Mouse (Mus musculus): ENCODE measurements around the gene Uap1l1. TPM values are rescaled to one million over a fixed set of nuclear protein-coding genes. Genes with fewer than 3 reads are reported as not detected.

The Uap1l1 gene
- polyA plus RNA-seq, 1 experiment from 2014 or later, result 40.0 TPM

GRCm38 (mm10) chr2:25373431-25373830, 7.9 kb upstream of the Uap1l1 start:
- H3K4me3 ChIP-seq (replicated peaks; ENCODE audit: low read length), result peak overlapping the region; percentile 70
- no peaks in the 10 kb centered on the region for H3K9me3 ChIP-seq (replicated peaks; ENCODE audit: control insufficient read depth, low read length)
- peak overlapping the region; percentile 75 for H3K9ac ChIP-seq (ENCODE audit: low read length)
- no peak for ATAC-seq (ENCODE audit: insufficient read depth, low FRiP score)
- no peaks in the 10 kb centered on the region for H3K27me3 ChIP-seq (ENCODE audit: control insufficient read depth, insufficient read depth, low read length)
- WGBS, result 38% methylated on average over 2 of the region's 2 CpGs
- H3K36me3 ChIP-seq (ENCODE audit: control insufficient read depth, insufficient read depth, low read length), result peaks cover 3% of the 10 kb centered on the region; the same call in 1 of the 2 replicates
- H3K4me1 ChIP-seq (ENCODE audit: control insufficient read depth, insufficient read depth, low read length), result peaks cover 26% of the 10 kb centered on the region
- no peak overlapping the region for H3K27ac ChIP-seq (ENCODE audit: low read length)
- peak overlapping the region; percentile 92 for H3K4me2 ChIP-seq (ENCODE audit: low read depth, low read length)

DNA sequence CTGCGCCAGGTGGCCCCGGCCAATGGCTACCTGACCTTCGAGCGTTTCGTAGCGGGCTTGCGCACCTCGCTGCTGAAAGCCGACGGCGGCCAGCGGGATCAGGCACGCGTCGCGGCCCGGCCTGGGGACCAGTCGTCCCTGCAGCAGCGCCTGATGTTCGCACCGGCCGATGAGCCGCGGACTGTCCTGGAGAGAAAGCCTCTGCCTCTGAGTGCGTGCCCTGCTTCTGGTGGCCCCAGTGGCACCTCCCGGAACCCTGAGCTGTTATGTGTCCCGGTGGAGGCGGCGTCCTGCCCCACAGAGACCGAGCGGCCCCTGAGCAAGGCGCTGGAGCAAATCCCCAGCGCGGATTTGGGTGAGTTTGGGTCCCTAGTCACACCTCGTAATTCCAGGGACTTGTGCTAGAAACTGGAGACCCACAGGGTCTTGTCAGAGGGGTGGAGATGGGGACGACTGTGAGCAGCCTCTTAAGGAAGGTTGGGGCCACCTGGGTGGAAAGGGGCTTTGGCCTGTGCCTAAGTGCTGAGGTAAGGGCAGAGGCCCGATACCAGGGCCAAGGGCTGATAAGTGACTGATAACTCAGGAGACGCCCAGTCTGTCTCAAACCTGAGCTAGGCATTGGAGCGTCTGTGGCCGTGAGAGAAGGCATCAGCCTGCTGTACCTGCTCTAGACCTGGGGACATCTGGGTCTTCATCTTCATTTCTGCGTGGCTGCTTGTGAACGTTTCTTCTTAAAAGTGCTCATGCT, 7.3 kb upstream of the Uap1l1 start:
- H3K27ac ChIP-seq (ENCODE audit: low read length), result no peak overlapping the region
- no peak for ATAC-seq (ENCODE audit: insufficient read depth, low FRiP score)
- H3K36me3 ChIP-seq (ENCODE audit: control insufficient read depth, insufficient read depth, low read length), result peaks cover 3% of the 10 kb centered on the region; the same call in 1 of the 2 replicates

DNA sequence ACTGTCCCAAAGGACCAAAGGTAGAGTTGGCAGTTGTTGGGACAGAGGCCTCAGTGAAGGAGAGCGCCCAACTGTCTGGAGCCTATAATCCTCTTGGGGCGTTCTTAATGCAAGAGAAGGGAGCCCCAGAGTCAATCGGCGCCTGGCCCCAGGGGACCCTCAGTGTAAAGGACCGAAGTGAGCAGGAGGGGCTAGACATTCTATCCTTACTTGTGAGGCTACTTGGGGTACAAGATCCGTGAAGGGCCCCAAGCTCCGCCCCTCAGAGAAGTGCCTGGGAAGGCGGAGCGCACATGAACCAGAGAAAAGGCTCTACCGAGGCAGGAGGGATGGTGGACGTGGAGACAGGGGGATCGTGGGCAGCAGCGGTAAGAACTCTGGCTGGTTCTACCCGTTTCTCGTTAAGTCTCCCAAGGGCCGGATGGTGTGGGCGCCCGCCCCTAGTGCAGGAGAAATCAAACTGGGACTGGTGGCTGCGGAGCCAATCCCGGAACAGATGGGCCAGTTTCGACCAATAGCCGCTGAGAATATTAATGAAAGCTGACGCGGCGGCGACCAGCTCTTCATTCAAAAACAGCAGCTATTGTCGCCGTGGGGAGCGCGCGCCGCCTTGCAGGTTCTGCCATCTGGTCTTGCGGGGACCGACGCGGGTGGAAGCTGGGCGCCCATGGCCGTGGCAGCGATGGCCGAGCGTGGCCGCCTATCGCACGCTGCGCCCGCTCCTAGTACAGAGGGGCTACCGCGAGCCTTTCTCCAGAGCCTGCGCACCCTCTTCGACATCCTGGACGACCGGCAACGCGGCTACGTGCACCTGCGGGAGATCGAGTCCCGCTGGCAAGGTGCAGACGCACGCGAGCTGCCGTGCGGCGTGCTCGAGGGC, 6.5 kb upstream of the Uap1l1 start, which contains the start of gene Sapcd2:
TSS of gene Sapcd2 (plus strand) at position 558 of the 880 bp plus-strand sequence.
- no peaks in the 10 kb centered on the region for H3K9me3 ChIP-seq (replicated peaks; ENCODE audit: control insufficient read depth, low read length)
- no peaks in the 10 kb centered on the region; the same call in 1 of the 2 replicates for H3K36me3 ChIP-seq (ENCODE audit: control insufficient read depth, insufficient read depth, low read length)
- H3K27ac ChIP-seq (ENCODE audit: low read length), result peak within 1 kb of the TSS; percentile 83
- ATAC-seq (ENCODE audit: insufficient read depth, low FRiP score), result peak; percentile 92
- H3K4me3 ChIP-seq (replicated peaks; ENCODE audit: low read length), result peak within 1 kb of the TSS; percentile 70
- H3K4me2 ChIP-seq (ENCODE audit: low read depth, low read length), result peak within 1 kb of the TSS; percentile 92
- H3K9ac ChIP-seq (ENCODE audit: low read length), result peak within 1 kb of the TSS; percentile 75
- 1% methylated on average over 65 of the region's 65 CpGs for WGBS
- H3K4me1 ChIP-seq (ENCODE audit: control insufficient read depth, insufficient read depth, low read length), result peaks cover 26% of the 10 kb centered on the region
- H3K27me3 ChIP-seq (ENCODE audit: control insufficient read depth, insufficient read depth, low read length), result no peaks in the 10 kb centered on the region

More for the DNA sequence above, 7.3 kb upstream of the Uap1l1 start:
- peak overlapping the region; percentile 92 for H3K4me2 ChIP-seq (ENCODE audit: low read depth, low read length)
- no peaks in the 10 kb centered on the region for H3K9me3 ChIP-seq (replicated peaks; ENCODE audit: control insufficient read depth, low read length)
- peak overlapping the region; percentile 75 for H3K9ac ChIP-seq (ENCODE audit: low read length)
- WGBS, result 1% methylated on average over 42 of the region's 42 CpGs
- no peaks in the 10 kb centered on the region for H3K27me3 ChIP-seq (ENCODE audit: control insufficient read depth, insufficient read depth, low read length)
- H3K4me1 ChIP-seq (ENCODE audit: control insufficient read depth, insufficient read depth, low read length), result peaks cover 26% of the 10 kb centered on the region
- peak overlapping the region; percentile 70 for H3K4me3 ChIP-seq (replicated peaks; ENCODE audit: low read length)

- H3K27me3 ChIP-seq (ENCODE audit: control insufficient read depth, insufficient read depth, low read length), result no peaks in the 10 kb centered on the region
- H3K9me3 ChIP-seq (replicated peaks; ENCODE audit: control insufficient read depth, low read length), result no peaks in the 10 kb centered on the region
- H3K9ac ChIP-seq (ENCODE audit: low read length), result no peak overlapping the region
- no peak overlapping the region for H3K4me3 ChIP-seq (replicated peaks; ENCODE audit: low read length)
- H3K4me2 ChIP-seq (ENCODE audit: low read depth, low read length), result no peak overlapping the region
- peaks cover 26% of the 10 kb centered on the region for H3K4me1 ChIP-seq (ENCODE audit: control insufficient read depth, insufficient read depth, low read length)
- no peak for ATAC-seq (ENCODE audit: insufficient read depth, low FRiP score)
- WGBS, result 72% methylated on average over 3 of the region's 3 CpGs
- H3K27ac ChIP-seq (ENCODE audit: low read length), result no peak overlapping the region
- H3K36me3 ChIP-seq (ENCODE audit: control insufficient read depth, insufficient read depth, low read length), result no peaks in the 10 kb centered on the region; the same call in 1 of the 2 replicates
Observed at GRCm38 (mm10) chr2:25369996-25370395, 4.5 kb upstream of the Uap1l1 start.

GRCm38 (mm10) chr2:25364761-25365090, 756 bp downstream of the Uap1l1 start:
- H3K27ac ChIP-seq (ENCODE audit: low read length), result no peak overlapping the region
- WGBS, result 35% methylated on average over 9 of the region's 9 CpGs
- peak overlapping the region; percentile 95 for H3K4me2 ChIP-seq (ENCODE audit: low read depth, low read length)
- peaks cover 7% of the 10 kb centered on the region for H3K4me1 ChIP-seq (ENCODE audit: control insufficient read depth, insufficient read depth, low read length)
- no peaks in the 10 kb centered on the region for H3K36me3 ChIP-seq (ENCODE audit: control insufficient read depth, insufficient read depth, low read length)
- no peaks in the 10 kb centered on the region for H3K9me3 ChIP-seq (replicated peaks; ENCODE audit: control insufficient read depth, low read length)
- H3K4me3 ChIP-seq (replicated peaks; ENCODE audit: low read length), result peak overlapping the region; percentile 80
- ATAC-seq (ENCODE audit: insufficient read depth, low FRiP score), result no peak
- peak overlapping the region; percentile 89 for H3K9ac ChIP-seq (ENCODE audit: low read length)
- no peaks in the 10 kb centered on the region for H3K27me3 ChIP-seq (ENCODE audit: control insufficient read depth, insufficient read depth, low read length)

DNA sequence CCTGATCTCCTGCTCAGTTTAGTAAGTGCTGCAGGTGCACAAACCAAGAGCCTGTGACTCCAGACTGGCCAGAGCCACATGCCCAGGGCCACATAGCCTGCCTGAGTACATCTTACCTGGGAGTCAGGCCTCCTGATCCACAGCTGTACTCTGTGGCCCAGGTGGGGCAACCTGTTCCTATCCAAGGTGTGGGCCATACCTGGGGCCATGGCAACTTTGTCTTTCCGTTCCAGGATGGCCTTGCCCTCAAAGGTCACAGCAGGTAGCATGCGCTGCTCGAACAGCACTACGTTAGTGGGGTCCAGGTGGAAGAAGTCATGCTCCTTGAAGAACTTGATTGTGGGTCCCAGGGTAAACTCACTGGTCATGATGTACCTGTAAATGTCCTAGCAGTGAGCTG, 1.2 kb downstream of the Uap1l1 start:
- ATAC-seq (ENCODE audit: insufficient read depth, low FRiP score), result no peak
- H3K4me2 ChIP-seq (ENCODE audit: low read depth, low read length), result peak overlapping the region; percentile 95
- H3K4me1 ChIP-seq (ENCODE audit: control insufficient read depth, insufficient read depth, low read length), result peaks cover 7% of the 10 kb centered on the region
- H3K9ac ChIP-seq (ENCODE audit: low read length), result peak overlapping the region; percentile 89
- H3K9me3 ChIP-seq (replicated peaks; ENCODE audit: control insufficient read depth, low read length), result no peaks in the 10 kb centered on the region
- no peaks in the 10 kb centered on the region for H3K27me3 ChIP-seq (ENCODE audit: control insufficient read depth, insufficient read depth, low read length)
- 0 out of 2 replicates have a peak overlapping the region, but pooled peaks have one; percentile 44 for H3K27ac ChIP-seq (ENCODE audit: low read length)
- H3K36me3 ChIP-seq (ENCODE audit: control insufficient read depth, insufficient read depth, low read length), result no peaks in the 10 kb centered on the region
- H3K4me3 ChIP-seq (replicated peaks; ENCODE audit: low read length), result peak overlapping the region; percentile 80
- WGBS, result 84% methylated on average over 4 of the region's 4 CpGs

- H3K4me2 ChIP-seq (ENCODE audit: low read depth, low read length), result peak overlapping the region; percentile 95
- 0 out of 2 replicates have a peak overlapping the region, but pooled peaks have one; percentile 0 for H3K4me3 ChIP-seq (replicated peaks; ENCODE audit: low read length)
- H3K36me3 ChIP-seq (ENCODE audit: control insufficient read depth, insufficient read depth, low read length), result no peaks in the 10 kb centered on the region
- H3K27ac ChIP-seq (ENCODE audit: low read length), result peak overlapping the region; percentile 44; the same call in 1 of the 2 replicates
- 34% methylated on average over 13 of the region's 13 CpGs for WGBS
- peaks cover 7% of the 10 kb centered on the region for H3K4me1 ChIP-seq (ENCODE audit: control insufficient read depth, insufficient read depth, low read length)
- 0 out of 2 replicates have a peak overlapping the region, but pooled peaks have one; percentile 3 for H3K9ac ChIP-seq (ENCODE audit: low read length)
- H3K9me3 ChIP-seq (replicated peaks; ENCODE audit: control insufficient read depth, low read length), result no peaks in the 10 kb centered on the region
- no peaks in the 10 kb centered on the region for H3K27me3 ChIP-seq (ENCODE audit: control insufficient read depth, insufficient read depth, low read length)
- peak; percentile 68 for ATAC-seq (ENCODE audit: insufficient read depth, low FRiP score)
Observed at GRCm38 (mm10) chr2:25363478-25364178, 1.9 kb downstream of the Uap1l1 start.

- Histone ChIP-seq H3K9me3 (replicated peaks; ENCODE audit: control insufficient read depth, low read length) (no peaks in the 10 kb centered on the region), H3K9ac (ENCODE audit: low read length) (no peak overlapping the region), H3K4me3 (replicated peaks; ENCODE audit: low read length) (no peak overlapping the region), H3K27me3 (ENCODE audit: control insufficient read depth, insufficient read depth, low read length) (no peaks in the 10 kb centered on the region), H3K27ac (ENCODE audit: low read length) (no peak overlapping the region), H3K36me3 (ENCODE audit: control insufficient read depth, insufficient read depth, low read length) (no peaks in the 10 kb centered on the region), H3K4me1 (ENCODE audit: control insufficient read depth, insufficient read depth, low read length) (peaks cover 17% of the 10 kb centered on the region), H3K4me2 (ENCODE audit: low read depth, low read length) (no peak overlapping the region)
- WGBS, result 79% methylated on average over 4 of the region's 4 CpGs
- no peak for ATAC-seq (ENCODE audit: insufficient read depth, low FRiP score)
Observed at GRCm38 (mm10) chr2:25359848-25360247, 5.6 kb downstream of the Uap1l1 start.

All from stomach, embryonic 16.5 days (tissue).